Mouse (Mus musculus): Measurements from ENCODE around the gene Kcnd2.

The Kcnd2 gene

DNA sequence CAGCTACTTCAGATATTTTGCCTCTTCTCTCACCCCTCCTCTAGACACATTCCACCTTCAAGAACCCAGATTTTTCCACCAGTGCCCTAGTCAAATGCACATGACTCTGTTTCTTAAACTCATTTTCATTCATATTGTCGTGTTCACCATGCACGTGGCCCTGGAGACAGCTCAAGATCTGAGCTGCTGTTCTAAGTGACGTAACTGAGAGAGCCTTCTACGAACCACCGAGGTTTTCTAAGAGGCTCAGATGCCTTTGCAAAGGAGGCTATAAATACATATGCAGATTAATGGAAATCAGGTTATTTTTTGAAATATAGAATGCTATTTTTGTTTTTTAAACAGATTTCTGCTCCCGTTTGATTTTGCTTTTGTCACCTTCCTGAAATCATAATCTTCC is 202.9 kb downstream of the Kcnd2 start:
- no peak for DNase-seq (ENCODE audit: low read depth in 1 of 2, low spot score in 2 of 2)

DNA sequence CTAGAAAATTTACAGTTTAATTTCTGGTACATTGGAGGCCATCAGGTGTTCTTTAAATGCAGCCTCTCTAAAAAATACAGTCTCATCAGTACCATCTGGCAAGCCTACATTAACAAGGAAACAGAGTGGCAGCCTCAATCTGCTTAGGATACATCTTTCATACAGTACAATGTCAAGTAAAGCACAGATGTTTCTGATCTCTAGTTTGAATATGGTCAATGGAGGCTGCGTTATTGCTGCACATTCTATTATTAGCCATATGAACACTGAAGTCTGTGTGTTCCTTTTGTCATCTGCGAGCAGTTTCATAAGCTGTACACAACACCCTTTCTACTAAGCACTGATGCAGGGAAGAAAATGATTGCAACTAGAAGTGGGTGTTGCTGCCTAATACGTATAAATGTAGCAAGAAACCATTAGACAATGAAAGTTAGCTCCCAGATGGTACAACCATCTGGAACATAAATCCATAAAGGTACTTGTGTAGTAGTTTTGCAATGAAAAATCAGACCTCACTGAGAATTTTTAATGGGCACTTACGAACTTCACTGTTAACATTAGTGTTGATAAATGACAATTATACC is 209.0 kb downstream of the Kcnd2 start:
- DNase-seq (ENCODE audit: low read depth in 1 of 2, low spot score in 2 of 2): no peak

DNA sequence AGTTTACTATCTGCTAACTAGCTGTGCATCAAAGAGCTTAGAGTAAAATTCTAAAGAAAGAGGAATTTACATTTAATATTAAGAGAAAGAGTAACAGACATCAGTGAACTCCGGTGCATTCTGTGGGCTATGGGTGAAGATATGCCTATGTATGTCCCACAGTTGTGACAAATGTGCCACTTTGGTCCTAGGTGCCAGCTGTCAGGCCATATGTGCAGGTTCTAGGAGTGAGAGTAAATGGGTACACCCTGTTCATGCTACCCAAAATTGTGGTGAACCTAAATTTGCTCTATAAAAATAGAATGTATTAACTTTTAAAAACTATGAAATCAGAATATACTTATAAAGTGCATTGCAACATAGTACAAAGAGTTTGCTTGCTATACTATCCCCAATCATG is 215.8 kb downstream of the Kcnd2 start:
- no peak for DNase-seq (ENCODE audit: low read depth in 1 of 2, low spot score in 2 of 2)

DNA sequence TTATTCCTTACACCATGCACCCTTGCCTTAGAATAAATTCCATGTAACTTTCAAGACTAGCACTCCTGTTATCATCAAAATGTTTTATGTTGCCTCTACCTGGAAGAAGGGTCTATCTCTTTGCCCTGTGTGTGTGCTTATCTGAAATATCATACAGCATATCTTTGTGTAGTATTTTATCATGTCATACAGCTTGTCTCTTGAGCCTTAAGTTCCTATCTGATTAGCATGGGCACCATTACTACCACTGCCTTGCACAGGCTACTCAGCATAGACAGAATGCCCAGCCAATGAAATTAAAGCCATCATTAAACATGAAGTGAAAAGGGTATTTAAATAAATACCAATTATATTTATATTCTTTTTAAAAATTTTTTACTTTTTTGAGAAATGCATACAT is 249.4 kb downstream of the Kcnd2 start:
- DNase-seq (ENCODE audit: low read depth in 1 of 2, low spot score in 2 of 2): no peak

DNA sequence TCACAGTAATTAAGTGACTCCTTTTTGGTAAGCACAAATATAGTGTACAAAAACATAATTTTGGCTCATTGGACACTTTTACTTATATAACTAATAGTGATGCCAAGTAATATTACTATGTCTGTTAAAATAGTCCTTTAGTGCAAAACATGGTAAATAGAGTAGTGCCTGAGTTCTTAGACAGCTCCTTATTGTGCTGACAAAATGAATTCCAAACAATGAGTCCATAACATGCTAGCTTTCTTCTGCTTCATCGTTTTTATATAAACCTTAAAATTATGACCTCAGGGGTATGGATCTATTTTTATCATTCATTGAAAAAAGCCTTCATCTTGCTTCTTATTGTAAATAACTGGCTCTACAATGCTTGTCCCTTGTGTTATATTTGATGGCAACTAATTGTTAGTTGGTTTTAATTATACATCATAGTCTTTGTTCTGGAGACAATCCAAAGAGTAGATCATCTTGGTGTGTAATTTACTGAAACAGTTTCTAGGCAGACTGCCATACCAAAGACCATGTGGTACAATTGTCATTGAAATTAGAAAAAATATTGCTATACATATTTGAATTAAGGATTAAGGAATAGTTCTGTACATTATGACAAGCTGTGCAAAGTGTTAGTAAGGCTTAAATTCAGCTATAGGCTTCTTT is 256.7 kb downstream of the Kcnd2 start:
- no peak for DNase-seq (ENCODE audit: low read depth in 1 of 2, low spot score in 2 of 2)

DNA sequence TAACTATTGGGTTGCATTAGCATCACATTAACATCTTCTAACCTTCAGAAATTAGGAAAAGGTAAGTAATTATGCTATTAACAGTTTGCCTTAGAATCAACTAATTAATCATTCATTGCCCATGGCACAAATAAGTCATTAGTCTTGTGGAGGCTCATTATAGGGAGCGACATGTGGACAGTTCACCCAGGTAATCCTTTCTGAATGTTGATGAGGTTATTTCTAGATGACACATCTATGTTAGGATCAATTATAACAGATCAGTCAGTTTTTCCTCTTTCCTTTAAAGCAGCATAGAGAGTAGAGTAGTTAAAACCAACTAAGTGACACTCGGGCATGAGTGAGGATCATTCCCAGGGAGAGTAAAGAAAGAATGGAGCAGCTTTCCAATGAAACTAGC is 267.4 kb downstream of the Kcnd2 start:
- DNase-seq (ENCODE audit: low read depth in 1 of 2, low spot score in 2 of 2): no peak

DNA sequence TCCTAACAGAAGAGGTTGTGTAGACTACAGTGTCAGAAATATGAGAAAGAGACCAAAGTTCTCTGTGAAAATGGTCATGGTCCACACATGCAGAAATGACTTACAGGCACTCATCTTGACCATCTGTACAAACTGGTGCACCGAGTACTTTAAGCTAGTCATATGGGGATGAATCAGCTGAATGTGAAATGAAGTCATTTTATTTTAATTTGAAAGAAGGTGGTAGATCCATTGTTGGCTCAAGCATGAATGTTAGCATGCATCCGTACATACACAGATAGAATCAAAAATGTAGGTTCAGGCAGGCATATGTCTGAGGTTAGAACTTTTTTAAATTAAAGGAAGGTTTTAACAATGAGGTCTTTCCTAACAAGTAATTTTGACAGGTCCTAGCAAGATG is 273.2 kb downstream of the Kcnd2 start:
- no peak for DNase-seq (ENCODE audit: low read depth in 1 of 2, low spot score in 2 of 2)

DNA sequence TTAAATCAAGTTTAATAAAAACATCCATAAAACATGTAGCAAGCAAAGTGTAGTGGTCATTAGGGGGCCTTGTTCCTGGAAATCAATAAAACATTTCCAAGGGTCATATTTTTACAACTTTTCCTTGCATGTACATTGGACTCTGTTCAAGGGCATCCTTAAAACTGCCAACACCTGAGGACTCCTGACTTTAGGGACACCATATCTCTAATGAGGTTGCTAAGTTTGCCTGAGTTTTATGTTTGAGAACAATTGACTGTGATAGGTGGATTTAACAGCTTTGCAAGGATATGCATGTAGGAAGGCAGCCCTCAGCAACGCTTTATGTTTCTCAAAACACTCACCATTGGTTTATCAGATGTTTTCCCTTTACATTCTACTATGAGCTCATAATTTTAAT is 287.6 kb downstream of the Kcnd2 start:
- no peak for DNase-seq (ENCODE audit: low read depth in 1 of 2, low spot score in 2 of 2)

DNA sequence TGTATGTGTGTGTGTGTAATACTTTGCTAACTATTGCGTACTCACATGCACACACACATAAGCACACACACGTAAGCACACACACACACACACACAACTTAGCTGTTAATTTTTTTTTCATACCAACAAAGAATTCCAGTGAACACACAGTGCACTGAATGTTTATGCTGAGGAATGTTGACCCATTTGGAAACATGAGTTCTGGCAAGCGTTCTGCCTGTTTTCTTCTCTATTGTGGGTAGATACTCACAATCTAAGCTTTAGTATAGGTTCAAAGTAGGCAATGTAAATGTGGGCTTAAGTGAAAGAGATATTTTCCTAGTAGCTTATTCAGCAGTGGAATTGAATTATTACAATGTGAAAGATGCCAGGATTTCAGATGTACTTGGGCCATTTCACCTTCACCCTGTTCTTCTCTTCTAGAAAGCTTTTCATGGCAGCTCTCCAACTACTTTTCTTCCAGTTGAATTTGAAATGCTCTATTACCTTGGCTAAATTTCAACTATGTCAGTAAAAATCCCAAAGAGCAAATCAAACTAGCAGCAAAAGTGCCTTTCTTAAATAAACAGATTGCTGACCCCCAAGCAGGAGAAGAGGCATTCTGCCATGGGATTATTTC is 295.4 kb downstream of the Kcnd2 start:
- DNase-seq (ENCODE audit: low read depth in 1 of 2, low spot score in 2 of 2): no peak

DNA sequence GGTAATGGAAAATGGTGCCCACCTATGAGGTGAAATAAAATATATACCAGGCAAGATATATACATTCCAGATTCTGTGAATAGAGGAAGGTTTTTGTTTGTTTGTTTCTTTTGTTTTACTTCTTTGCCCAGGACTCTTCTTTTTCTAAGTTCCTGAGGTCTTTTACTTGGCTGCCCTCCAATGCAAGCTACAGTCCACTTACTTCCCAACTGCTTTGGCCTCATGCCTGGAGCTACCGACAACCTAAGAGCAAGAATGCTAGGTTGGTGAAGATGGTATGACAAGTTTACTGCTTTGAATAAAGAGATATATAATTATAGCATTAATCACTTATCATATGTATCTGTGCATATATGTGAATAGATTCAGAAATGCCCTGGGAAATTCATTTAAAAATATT is 305.0 kb downstream of the Kcnd2 start:
- no peak for DNase-seq (ENCODE audit: low read depth in 1 of 2, low spot score in 2 of 2)

DNA sequence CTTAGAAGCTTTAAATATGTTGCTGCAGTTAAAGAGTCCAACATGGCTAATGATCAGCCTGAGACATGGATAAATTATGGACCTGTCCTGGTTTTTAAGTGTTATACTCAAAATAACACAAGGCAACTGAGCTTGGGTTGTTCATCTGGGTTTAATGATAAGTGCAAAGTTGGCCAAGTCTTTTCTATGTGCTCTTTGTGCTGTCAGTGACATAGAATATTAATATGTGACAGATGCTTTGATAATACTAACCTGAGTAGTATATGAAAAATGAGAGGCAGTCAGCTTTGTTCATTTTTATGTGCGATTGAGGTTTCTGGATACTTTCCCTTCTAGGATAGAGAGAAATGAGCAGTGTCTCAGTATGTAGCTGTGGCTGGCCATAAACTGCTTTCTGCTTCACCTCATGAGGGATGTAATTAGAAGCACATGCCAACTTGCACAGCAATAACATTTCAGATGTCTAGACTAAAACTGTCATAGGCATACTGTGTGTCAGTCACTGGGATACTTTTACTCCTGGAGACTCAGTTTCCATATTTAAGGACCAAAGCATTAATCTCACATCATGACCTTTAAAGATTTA is 312.3 kb downstream of the Kcnd2 start:
- no peak for DNase-seq (ENCODE audit: low read depth in 1 of 2, low spot score in 2 of 2)

DNA sequence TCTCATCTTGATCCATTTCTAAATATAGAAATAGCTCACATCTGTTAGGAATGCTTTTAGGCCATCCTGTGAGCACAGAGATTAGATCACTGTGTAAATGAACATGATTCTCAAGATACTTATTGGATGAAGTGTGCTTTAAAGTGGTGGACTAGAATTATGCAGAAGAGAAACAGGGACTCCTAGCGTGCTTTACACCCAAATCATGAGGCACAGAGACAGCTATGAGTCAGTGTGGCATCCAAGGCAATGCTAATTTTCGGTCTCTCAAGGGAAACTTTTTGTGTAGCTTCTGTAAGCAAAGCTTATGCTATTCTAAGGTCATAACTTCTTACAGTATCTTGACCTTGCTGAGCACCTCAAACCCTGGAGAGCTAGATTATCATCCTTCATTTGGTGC is 318.7 kb downstream of the Kcnd2 start:
- no peak for DNase-seq (ENCODE audit: low read depth in 1 of 2, low spot score in 2 of 2)

DNA sequence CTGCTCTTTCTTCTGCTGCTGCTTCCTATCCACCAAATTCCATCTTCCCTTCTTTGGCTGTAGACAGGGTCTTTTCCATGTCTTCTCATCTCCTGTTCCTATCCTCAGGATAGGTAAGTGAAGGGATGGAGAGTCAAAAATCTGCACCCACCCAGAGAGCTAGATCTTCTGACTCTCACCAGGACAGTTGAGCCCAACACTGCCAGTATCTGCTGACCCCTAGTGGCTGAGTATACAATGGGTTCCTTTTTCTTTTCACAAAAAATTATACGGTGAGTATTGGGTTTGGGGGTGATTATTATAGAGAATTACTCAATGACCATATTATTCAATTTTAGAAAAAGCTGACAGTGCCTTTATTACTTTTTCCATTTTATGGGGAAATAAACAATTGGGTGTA is 319.5 kb downstream of the Kcnd2 start:
- no peak for DNase-seq (ENCODE audit: low read depth in 1 of 2, low spot score in 2 of 2)

DNA sequence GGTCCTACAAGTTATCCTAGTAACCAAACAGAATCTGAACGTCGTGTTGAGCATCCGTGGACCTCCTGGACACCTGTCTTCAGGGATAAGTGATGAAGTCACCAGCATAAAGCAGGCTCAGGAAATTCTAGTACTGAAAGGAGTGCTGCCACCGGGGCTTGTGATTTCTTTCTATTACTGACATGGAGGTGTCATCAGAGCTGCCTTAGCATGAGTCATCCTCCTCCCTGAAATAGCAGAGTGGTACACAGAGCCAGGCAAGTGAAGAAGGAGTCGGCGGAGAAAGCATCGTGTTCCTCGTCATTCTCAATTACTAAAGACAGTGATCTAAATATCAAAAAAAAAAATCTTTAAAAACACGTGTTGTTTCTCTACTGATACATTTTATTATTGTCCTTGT is 336.2 kb downstream of the Kcnd2 start:
- no peak for DNase-seq (ENCODE audit: low read depth in 1 of 2, low spot score in 2 of 2)

DNA sequence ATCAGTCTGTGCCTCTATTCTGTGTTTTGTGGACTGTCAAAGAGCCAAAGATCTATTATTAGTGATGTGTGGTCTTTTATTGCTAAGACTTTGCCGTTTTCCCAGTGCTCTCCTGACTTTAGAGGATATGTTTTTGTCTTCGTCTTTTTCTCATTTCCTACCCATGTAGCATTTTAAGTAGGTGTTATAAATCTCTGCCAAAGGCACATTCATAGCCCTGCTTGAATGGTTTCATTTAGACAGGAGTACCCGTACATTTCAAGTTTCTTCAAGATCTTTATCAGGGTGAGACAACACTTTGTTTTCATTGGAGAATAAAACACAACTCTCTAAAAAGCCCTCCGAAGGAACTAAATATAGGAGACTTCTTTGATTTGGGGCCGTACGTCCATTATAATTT is 355.7 kb downstream of the Kcnd2 start:
- no peak for DNase-seq (ENCODE audit: low read depth in 1 of 2, low spot score in 2 of 2)

DNA sequence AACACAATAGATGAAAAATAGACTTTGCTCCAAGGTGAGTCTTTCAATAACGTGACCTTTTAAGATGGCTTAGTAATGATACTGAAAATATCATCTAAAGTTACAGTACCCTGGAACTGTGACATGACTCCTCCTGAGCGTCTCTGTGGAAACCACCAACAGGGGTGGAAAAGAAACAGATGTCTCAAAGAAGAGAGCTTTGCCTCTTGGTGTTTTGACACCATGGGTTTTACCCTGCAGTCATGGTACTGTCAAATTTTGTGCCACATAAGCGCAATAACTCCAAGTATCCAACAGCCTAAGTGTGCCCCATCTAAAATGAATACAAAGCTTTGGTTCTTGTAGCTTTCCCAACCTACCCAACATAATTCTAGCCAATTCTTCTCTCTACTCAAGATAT is 374.9 kb downstream of the Kcnd2 start:
- no peak for DNase-seq (ENCODE audit: low read depth in 1 of 2, low spot score in 2 of 2)

DNA sequence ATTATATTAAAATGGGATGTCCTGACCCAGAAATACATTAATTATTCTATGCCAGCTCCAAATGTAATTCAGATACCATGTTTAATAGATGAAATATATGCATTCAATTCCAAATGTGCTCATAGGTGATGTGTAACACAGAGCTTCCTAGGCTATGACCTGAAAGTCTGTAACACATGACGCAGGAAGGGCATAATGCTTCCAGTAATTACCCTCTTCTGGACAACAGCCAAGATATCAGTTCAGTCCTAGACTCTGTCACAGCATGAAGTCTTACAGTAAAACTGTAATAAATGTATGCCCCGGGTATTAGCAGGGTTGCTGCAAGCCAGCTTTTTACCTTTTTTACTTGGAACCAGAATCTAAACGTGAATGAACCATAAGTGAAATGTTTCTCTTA is 382.1 kb downstream of the Kcnd2 start:
- DNase-seq (ENCODE audit: low read depth in 1 of 2, low spot score in 2 of 2): no peak

DNA sequence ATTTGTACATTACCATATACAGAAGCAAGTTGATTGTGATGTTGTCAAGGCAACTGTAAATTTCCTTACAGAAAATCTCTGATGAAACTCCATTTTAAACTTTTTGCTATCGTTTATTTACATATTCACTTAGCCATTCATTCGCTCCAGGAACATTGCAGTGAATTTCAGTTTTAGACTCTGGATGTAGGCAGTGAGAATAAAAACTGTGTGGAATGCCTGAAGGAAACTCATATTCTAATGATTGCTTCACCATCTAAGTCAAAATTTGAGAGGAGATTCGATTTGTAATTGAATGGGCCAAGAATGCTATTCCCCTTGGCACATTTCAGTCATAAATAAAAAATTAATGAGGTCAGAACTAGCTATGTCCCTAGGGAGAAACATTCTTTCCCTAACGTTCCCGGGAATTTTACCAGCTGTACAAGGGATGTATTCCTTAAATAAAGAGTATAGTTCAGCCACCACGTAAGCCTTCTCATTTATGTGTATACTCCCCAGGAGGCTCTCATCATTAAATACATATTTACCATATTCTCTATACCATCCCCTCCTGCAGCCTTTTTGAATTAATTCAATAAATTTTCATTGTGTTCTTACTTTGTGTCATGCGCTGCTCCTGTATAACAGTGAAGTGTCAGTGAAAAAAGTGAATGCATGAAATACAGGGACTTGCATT is 394.2 kb downstream of the Kcnd2 start:
- no peak for DNase-seq (ENCODE audit: low read depth in 1 of 2, low spot score in 2 of 2)

DNA sequence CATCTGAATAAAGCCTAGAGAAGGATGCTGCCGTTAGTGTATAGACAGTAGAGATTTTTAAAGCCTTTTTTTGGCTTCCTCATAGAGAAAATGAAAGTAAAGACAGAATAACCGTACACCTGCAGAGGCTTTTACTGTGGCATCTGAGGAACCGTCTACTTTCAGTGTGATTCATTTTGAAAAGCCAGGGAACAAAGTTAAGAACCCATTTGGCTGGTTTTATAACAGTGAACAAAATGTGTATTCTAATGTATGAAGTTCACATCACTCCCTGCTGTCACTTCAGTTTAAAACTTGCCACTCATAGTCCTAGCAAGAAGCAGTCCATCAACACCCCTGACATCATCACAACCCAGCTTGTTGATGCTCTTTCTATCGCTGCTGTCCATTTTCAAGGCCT is 414.7 kb downstream of the Kcnd2 start:
- no peak for DNase-seq (ENCODE audit: low read depth in 1 of 2, low spot score in 2 of 2)

DNA sequence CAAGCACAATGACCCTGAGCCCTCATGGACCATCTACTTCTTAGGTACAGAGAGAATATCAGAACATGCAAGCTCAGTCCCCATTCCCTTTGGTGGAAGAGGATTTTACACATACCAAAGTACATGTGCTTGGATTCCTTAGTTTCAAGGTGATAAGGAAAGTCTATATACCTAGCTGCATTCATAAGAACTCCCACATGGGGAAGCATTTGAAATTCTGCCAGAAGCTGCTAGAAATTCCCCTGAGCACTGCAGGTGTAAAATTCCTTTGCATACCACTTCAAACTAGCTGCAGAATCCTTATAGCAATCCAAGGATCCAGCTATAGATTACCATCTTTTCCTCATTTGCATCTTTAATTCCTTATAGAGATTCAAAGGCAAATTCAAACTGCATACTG is 440.4 kb downstream of the Kcnd2 start:
- no peak for DNase-seq (ENCODE audit: low read depth in 1 of 2, low spot score in 2 of 2)

DNA sequence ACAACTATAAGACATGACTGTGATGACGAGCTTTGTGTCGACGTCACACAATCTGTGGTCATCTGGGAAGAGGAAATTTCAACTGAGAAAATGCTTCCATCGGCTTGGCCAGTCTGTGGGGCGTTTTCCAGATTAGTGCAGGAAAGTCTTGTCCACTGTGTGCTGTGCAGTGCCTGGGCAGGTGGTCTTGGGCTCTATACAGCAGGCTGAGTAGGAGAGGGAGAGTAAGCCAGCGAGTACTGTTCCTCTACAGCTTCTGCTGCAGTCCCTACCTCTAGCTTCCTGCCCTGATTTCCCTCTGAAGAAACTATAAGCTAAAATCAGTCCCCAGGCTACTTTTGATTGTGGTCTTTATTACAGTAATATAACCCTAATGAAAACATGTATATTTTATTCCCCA is 448.8 kb downstream of the Kcnd2 start:
- no peak for DNase-seq (ENCODE audit: low read depth in 1 of 2, low spot score in 2 of 2)

DNA sequence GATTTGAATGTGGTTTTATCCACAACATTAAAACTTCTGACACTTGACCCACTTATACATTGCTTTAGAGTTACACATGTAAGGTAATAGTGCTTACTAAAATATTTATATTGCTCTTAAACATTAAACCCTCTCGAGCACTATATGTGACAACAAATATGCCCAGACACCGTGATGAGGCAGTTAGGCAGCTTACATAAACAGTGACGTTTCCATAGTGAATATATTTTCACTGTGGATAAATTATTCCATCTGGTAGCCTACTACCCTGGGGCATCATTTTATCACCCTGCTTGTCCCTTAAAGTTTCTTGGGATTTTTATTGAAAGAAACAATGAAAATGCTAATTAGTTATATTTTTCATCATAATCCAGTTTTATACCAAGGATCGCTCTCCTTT is 449.3 kb downstream of the Kcnd2 start:
- DNase-seq (ENCODE audit: low read depth in 1 of 2, low spot score in 2 of 2): no peak

Data from monocyte, adult 2 months (primary cell).